Mouse (Mus musculus) liver, postnatal 0 days (tissue): ENCODE results near the gene Bcl10. TPM values are rescaled to one million over a fixed set of nuclear protein-coding genes. Genes with fewer than 3 reads are reported as not detected.

Source experiments
- ATAC-seq: fragments of 200-750 bp; cut with Nextera tagmentation; 2 replicates; pipeline ENCODE4 v1.8.0; 2017; ENCODE audit warnings: mild to moderate bottlenecking, moderate library complexity
- DNase-seq: peaks from one replicate; pipeline ENCODE4 v3.0.0-alpha.2; 2016
- H3K27ac ChIP-seq: fragments of 300-500 bp; sonication (generic); 2 replicates; pipeline ENCODE4 v1.5.1; 2014; ENCODE audit warnings: antibody characterized with exemption, moderate library complexity, mild to moderate bottlenecking, low read depth
- H3K27me3 ChIP-seq: fragments of 300-500 bp; sonication (generic); 2 replicates; pipeline ENCODE4 v1.6.1; 2014; ENCODE audit warnings: low read length, control low read depth, mixed read lengths; ENCODE audit not compliant: insufficient read depth
- H3K36me3 ChIP-seq: fragments of 300-500 bp; sonication (generic); replicated peaks from 2 replicates; pipeline ENCODE4 v1.6.1; 2014; ENCODE audit warnings: mild to moderate bottlenecking, control low read depth, low read length, moderate library complexity, mixed read lengths; ENCODE audit not compliant: insufficient read depth
- H3K4me1 ChIP-seq: fragments of 300-500 bp; sonication (generic); 2 replicates; pipeline ENCODE4 v1.6.1; 2014; ENCODE audit warnings: antibody characterized with exemption, mild to moderate bottlenecking, control low read depth; ENCODE audit not compliant: insufficient read depth
- H3K4me2 ChIP-seq: fragments of 300-500 bp; sonication (generic); 2 replicates; pipeline ENCODE4 v1.6.1; 2014; ENCODE audit warnings: low read depth, mild to moderate bottlenecking, low read length, moderate library complexity, mixed read lengths
- H3K4me3 ChIP-seq: fragments of 300-500 bp; sonication (generic); 2 replicates; pipeline ENCODE4 v1.5.1; 2014; ENCODE audit warnings: low read depth, low read length
- H3K9ac ChIP-seq: fragments of 300-500 bp; sonication (generic); replicated peaks from 2 replicates; pipeline ENCODE4 v1.6.1; 2014; ENCODE audit warnings: mild to moderate bottlenecking, moderate library complexity
- H3K9me3 ChIP-seq: fragments of 300-500 bp; sonication (generic); 2 replicates; pipeline ENCODE4 v1.6.1; 2016; ENCODE audit warnings: mild to moderate bottlenecking, control low read depth, low read length, mixed read lengths
- CTCF ChIP-seq: sonication (generic); IDR thresholded peaks from 2 replicates; pipeline ENCODE4 v1.5.1; 2016; ENCODE audit warnings: antibody characterized with exemption, low read depth
- EP300 ChIP-seq: IDR thresholded peaks from 2 replicates; pipeline ENCODE4 v1.6.1; 2016; ENCODE audit warnings: antibody characterized with exemption, low read depth, mild to moderate bottlenecking
- WGBS: fragments of 180-500 bp; shearing (Covaris S2); extraction: QIAGEN DNeasy Blood & Tissue Kit; methylation state at CpG from one replicate; pipeline ENCODE4 v1.1.7; 2014; ENCODE audit not compliant: insufficient replicate concordance; 5-methylcytosine and 5-hydroxymethylcytosine counted together
- polyA plus RNA-seq: library from polyadenylated mRNA; unstranded; fragments of >200 nt; fragmentation: Nextera tagmentation; extraction: Ambion mirVana; gene quantifications from 2 replicates; pipeline ENCODE4 v1.2.1, GENCODE M21; 2015

Gene Bcl10
- polyA plus RNA-seq, 1 experiment from 2014 or later: 20.9 TPM

DNA sequence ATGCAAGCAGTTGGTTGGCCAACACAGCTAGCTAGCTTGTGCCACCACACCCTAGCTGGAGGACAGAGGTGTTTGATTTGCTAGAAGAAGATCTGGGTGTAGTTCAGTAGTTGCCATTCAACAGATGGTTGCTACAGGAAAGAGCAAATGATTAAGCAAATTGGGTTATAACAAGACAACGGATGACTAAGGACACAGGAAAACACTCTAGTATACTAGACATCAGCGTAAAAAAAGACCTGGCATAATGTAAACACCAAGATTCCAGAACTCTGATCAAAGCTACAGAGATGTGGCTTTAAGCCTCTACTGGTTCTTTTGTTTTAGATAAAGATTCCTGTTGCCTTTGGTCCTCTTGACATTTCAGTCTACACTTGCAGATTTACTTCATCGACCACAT is 367 bp downstream of the Bcl10 start:
- H3K9me3 ChIP-seq: 0 out of 2 replicates have a peak, but pooled peaks cover 4% of the 10 kb centered on the region
- H3K4me1 ChIP-seq: peaks cover 24% of the 10 kb centered on the region
- H3K9ac ChIP-seq: no peak overlapping the region
- H3K27me3 ChIP-seq: no peaks in the 10 kb centered on the region
- H3K4me2 ChIP-seq: peak overlapping the region; percentile 73; the same call in 1 of the 2 replicates
- peak overlapping the region; percentile 85; the same call in 1 of the 2 replicates for H3K27ac ChIP-seq
- TF ChIP-seq CTCF (no peak), EP300 (no peak)
- DNase-seq (no peak), ATAC-seq (no peak)
- WGBS: 64% methylated on average over 3 of the region's 3 CpGs
- H3K36me3 ChIP-seq: peaks cover 8% of the 10 kb centered on the region
- no peak overlapping the region for H3K4me3 ChIP-seq

DNA sequence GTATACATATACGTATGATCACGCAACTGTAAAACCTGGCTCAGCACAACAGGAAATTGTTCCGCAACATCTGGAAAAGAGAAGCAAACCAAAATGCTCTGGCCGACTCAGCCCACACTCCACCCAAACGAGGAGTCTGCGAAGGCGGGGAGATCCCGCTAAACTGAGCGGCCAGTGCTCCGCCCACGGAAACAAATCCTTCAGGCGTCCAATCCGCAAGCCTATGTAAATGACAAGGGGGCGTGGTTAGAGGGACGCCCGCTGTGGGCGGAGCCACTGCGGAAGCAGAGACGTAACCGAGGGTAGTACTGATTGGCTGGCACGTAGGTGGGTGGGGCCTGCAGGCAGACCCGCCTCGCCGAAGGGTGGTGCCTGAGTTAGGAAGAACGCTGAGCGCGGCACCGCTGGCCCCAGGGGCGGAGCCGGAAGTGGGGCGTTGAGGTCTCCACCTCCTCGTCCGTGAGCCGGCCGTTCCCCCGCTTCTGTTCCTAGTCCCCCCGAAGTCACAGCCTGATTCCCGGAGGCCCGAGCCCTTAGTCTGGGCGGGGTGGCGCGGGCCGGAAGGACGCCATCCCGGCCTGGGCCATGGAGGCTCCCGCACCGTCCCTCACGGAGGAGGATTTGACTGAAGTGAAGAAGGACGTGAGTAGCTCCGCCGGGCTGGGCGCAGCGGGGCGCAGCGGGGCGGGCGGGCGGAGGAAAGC is 1.4 kb downstream of the Bcl10 start:
- H3K4me2 ChIP-seq: peak overlapping the region; percentile 82
- TF ChIP-seq EP300 (peak; percentile 33), CTCF (no peak)
- ATAC-seq (peak; percentile 98), DNase-seq (peak; percentile 99)
- H3K4me3 ChIP-seq: peak overlapping the region; percentile 98
- H3K9me3 ChIP-seq: no peaks in the 10 kb centered on the region
- H3K4me1 ChIP-seq: peaks cover 24% of the 10 kb centered on the region
- H3K27ac ChIP-seq: peak overlapping the region; percentile 99
- H3K9ac ChIP-seq: peak overlapping the region; percentile 95
- WGBS: under 1% methylated on average over 55 of the region's 58 CpGs
- H3K36me3 ChIP-seq: peaks cover 14% of the 10 kb centered on the region
- no peaks in the 10 kb centered on the region for H3K27me3 ChIP-seq

DNA sequence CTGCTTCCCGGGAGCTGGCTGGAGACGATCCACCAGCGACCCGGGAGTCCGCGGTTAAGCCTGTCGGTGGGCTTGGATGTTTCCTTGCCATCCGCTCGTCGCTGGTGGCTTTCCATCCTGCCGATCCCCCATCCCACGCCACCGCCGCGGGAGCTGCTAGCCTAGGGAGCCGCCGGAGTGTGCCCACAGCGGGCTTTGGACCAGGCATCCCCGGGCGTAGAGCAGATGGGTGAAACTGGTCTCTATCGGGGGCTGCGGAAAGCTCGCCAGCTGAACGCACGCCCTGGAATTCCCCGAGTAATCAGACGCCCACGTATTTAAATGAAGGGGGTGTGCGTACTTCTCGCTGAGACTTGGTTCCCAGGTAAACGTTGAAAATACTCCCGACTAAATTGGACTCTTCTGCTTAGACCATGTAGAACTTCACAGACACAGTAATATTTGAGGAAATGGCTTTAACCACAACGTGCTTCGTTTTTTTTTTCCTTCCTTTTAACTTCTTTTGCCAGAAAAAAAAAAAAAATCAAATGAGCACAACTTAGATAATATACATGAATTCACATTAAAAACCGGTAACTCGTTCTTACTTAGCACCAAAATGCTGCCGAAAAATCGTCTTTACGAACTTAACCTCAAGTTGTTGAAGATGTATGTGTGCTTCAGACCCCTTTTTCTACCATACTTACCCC is 2.2 kb downstream of the Bcl10 start:
- H3K4me3 ChIP-seq: peak overlapping the region; percentile 98
- TF ChIP-seq EP300: no peak
- TF ChIP-seq CTCF: no peak
- H3K27me3 ChIP-seq: no peaks in the 10 kb centered on the region
- no peaks in the 10 kb centered on the region for H3K9me3 ChIP-seq
- peak overlapping the region; percentile 82 for H3K4me2 ChIP-seq
- DNase-seq (peak; percentile 61), ATAC-seq (peak; percentile 14)
- peaks cover 14% of the 10 kb centered on the region for H3K36me3 ChIP-seq
- WGBS: 3% methylated on average over 38 of the region's 39 CpGs
- H3K27ac ChIP-seq: peak overlapping the region; percentile 99
- H3K9ac ChIP-seq: peak overlapping the region; percentile 95
- peaks cover 24% of the 10 kb centered on the region for H3K4me1 ChIP-seq

DNA sequence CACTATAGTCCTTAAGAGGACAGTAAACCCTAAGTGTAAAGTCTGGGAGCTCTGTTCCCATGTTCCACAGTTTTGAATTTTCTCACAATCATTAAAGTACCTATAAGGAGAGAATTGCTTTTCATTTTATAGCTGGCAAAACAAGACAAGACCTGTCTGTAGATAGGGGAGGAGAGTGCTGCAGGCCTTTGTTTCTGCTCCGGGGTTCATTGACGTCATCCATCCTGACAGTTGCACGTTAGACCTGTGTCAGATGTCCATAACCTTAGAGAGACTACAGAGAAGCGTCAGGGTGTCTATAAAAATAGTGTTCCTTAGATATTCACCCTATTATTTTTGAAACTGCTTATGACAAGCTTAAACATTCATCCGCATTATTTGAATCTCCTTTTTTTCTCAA is 2.9 kb downstream of the Bcl10 start:
- DNase-seq: no peak
- TF ChIP-seq CTCF (no peak), EP300 (no peak)
- Histone ChIP-seq H3K27me3 (no peaks in the 10 kb centered on the region), H3K4me1 (peaks cover 24% of the 10 kb centered on the region), H3K9ac (peak overlapping the region; percentile 95), H3K36me3 (peaks cover 16% of the 10 kb centered on the region), H3K9me3 (no peaks in the 10 kb centered on the region), H3K4me2 (peak overlapping the region; percentile 82), H3K27ac (no peak overlapping the region), H3K4me3 (peak overlapping the region; percentile 98)
- WGBS: 50% methylated on average over 5 of the region's 5 CpGs
- no peak for ATAC-seq

DNA sequence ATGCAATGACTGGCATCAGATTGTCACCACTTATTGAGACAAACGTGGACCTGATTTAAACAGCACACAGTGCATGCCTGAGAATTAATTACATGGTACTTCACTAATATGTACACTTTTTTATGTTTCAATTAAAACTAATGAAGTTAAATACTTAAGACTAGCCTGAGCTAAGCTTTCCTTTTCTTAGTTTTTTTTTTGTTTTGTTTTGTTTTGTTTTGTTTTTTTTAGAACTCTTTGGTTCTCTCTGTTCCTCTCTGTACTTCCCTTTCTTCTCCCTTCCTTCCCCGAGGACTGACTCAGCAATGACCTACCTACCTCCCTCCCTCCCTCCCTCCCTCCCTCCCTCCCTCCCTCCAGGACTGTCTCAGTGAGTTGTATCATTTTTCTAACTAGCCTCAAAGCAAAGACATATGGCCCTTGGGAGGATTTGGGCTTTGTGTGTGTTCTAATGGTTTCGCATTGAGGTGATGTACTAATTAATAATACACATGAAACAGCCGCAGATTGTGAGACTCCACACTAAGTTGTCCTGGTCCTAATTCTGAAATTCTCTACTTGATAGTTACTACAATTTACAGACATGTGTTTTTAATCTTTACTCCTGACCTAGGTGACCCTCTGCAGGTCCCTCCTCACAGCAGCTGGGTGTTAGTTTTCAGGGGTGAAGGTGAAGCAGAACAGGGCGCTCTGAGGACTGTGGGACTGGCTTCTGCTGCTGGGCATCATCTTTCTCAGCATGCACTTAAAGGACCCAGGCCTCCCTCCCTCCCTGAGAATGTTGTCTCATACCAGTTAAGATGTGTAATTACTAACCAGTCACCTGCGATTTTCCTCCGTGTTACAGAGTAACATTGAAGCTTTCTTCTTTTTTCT is 7.2 kb downstream of the Bcl10 start:
- peaks cover 40% of the 10 kb centered on the region for H3K36me3 ChIP-seq
- TF ChIP-seq CTCF (no peak), EP300 (no peak)
- ATAC-seq: no peak
- H3K4me1 ChIP-seq: peaks cover 12% of the 10 kb centered on the region
- DNase-seq: no peak
- H3K9me3 ChIP-seq: no peaks in the 10 kb centered on the region
- no peak overlapping the region for H3K9ac ChIP-seq
- WGBS: 72% methylated on average over 7 of the region's 7 CpGs
- no peak overlapping the region for H3K4me2 ChIP-seq
- no peak overlapping the region for H3K4me3 ChIP-seq
- H3K27me3 ChIP-seq: no peaks in the 10 kb centered on the region
- no peak overlapping the region for H3K27ac ChIP-seq

DNA sequence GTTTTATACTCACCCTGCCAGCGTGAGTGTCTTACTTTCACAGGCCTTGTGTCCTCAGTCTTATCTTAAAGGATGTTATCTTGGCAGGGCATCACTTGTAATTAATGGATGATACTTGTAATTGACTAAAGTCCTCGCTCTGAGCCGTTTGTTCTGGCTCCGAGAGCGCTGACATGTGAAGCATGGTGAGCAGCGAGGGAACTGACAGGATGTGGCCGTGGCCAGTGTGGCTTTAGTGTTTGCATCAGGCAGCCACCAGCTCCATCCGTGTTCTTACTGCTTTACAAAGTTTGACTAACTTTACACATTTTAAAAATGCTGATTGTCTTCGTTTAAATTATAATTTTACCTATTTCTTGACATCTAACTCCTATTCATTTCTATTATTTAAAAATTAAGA is 11.2 kb downstream of the Bcl10 start:
- H3K4me2 ChIP-seq: no peak overlapping the region
- no peaks in the 10 kb centered on the region for H3K27me3 ChIP-seq
- H3K4me3 ChIP-seq: no peak overlapping the region
- H3K36me3 ChIP-seq: peaks cover 27% of the 10 kb centered on the region
- peaks cover 2% of the 10 kb centered on the region for H3K4me1 ChIP-seq
- no peak overlapping the region for H3K9ac ChIP-seq
- ATAC-seq (no peak), DNase-seq (no peak)
- no peak overlapping the region for H3K27ac ChIP-seq
- 49% methylated on average over 9 of the region's 9 CpGs for WGBS
- H3K9me3 ChIP-seq: no peaks in the 10 kb centered on the region
- TF ChIP-seq EP300 (no peak), CTCF (no peak)
